Mouse (Mus musculus): Measurements from ENCODE around the gene Depdc5. TPM values are rescaled to one million over a fixed set of nuclear protein-coding genes. Genes with fewer than 3 reads are reported as not detected.
"Not testable (repeated sequence)": the region's sequence is repeated elsewhere in the genome, so short reads cannot be mapped to it uniquely, and the experiment has no call there.

The Depdc5 gene
- polyA plus RNA-seq, 2 experiments, result 18.2 to 26.6 TPM

DNA sequence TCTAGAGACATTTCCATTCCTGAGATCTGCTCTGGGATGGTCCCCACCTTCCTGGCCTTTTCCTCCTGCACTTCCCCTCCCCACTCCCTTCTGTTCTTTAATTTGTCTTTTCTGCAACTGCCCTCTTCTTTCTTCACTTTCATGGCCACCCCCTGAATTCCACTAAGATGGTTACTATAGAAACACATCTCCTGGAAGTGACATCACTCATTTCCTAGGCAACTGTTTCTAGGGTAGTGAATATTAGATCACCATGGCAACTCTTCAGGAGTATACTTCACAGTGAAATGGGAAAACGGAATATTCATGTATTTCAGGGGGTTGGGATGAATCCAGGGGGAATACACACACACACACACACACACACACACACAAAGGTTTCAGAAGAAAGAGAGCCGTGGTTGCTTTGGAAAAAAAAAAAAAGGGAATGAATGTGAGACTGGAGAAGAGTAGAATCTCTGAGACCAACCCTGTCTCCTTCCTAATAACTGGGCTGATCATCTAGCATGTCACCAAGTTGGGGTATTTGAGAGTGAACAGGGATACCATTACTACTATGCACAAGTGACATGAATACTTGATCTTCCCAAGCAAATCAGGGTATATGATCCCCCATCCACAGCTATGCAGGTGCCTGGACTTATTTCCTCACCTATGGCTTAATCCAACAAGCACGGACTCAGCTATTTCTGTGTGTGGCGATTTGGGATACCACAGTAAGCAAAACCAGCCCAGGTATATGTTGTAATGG is 167.1 kb downstream of the Depdc5 start:
- DNase-seq (ENCODE audit: low spot score) (peak; percentile 40), ATAC-seq (ENCODE audit: low FRiP score, low read depth) (peak; percentile 31; the same call in 1 of the 2 replicates)
- H3K4me3 ChIP-seq (replicated peaks; ENCODE audit: low read length), result no peak overlapping the region
- no peaks in the 10 kb centered on the region for H3K4me1 ChIP-seq (ENCODE audit: control insufficient read depth, insufficient read depth, low read length)
- H3K4me2 ChIP-seq (replicated peaks; ENCODE audit: low read depth, low read length, severe bottlenecking), result no peak overlapping the region
- H3K9me3 ChIP-seq (ENCODE audit: control insufficient read depth, low read length), result no peaks in the 10 kb centered on the region
- WGBS, result 66% methylated on average over 4 of the region's 4 CpGs
- TF ChIP-seq POLR2A (IDR thresholded peaks at IDR 0.05; ENCODE audit: borderline replicate concordance, extremely low read depth, insufficient read depth, insufficient read length), result no peak
- no peaks in the 10 kb centered on the region for H3K27me3 ChIP-seq (ENCODE audit: control insufficient read depth, insufficient read depth, low read length)
- no peak overlapping the region for H3K27ac ChIP-seq (replicated peaks; ENCODE audit: low read depth, low read length)
- no peak overlapping the region for H3K9ac ChIP-seq (ENCODE audit: low read depth, low read length, severe bottlenecking)
- H3K36me3 ChIP-seq (ENCODE audit: control insufficient read depth, insufficient read depth, low read length), result peaks cover 19% of the 10 kb centered on the region

GRCm38 (mm10) chr5:33032036-33032773 is 168.7 kb downstream of the Depdc5 start:
- H3K4me3 ChIP-seq (replicated peaks; ENCODE audit: low read length), result no peak overlapping the region
- H3K27me3 ChIP-seq (ENCODE audit: control insufficient read depth, insufficient read depth, low read length), result no peaks in the 10 kb centered on the region
- no peaks in the 10 kb centered on the region for H3K9me3 ChIP-seq (ENCODE audit: control insufficient read depth, low read length)
- no peaks in the 10 kb centered on the region for H3K4me1 ChIP-seq (ENCODE audit: control insufficient read depth, insufficient read depth, low read length)
- peaks cover 9% of the 10 kb centered on the region for H3K36me3 ChIP-seq (ENCODE audit: control insufficient read depth, insufficient read depth, low read length)
- no peak for DNase-seq (ENCODE audit: low spot score)
- no peak overlapping the region for H3K4me2 ChIP-seq (replicated peaks; ENCODE audit: low read depth, low read length, severe bottlenecking)
- no peak overlapping the region for H3K27ac ChIP-seq (replicated peaks; ENCODE audit: low read depth, low read length)
- H3K9ac ChIP-seq (ENCODE audit: low read depth, low read length, severe bottlenecking), result no peak overlapping the region
- ATAC-seq (ENCODE audit: low FRiP score, low read depth), result no peak
- 77% methylated on average over 10 of the region's 10 CpGs for WGBS
- TF ChIP-seq POLR2A (IDR thresholded peaks at IDR 0.05; ENCODE audit: borderline replicate concordance, extremely low read depth, insufficient read depth, insufficient read length), result no peak

DNA sequence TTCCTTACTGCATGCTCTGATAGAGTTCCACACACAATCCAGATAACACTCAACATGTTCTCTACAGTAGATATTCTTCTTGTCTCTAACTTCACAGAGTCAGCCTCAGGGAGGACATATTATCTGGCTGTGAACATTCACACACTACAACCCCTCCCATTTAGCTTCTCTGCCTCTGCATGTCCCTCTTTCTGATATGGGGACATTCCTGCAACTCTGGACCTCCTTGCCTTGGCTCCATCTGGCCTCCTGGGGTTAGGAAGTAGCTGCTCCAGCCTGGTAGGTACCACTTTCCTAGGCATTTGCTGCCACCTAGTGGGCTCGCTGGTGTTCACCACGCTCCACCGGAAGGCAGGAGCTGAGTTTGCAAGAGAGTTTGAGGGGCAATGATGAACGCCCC is 169.6 kb downstream of the Depdc5 start:
- ATAC-seq (ENCODE audit: low FRiP score, low read depth), result peak; percentile 77; the same call in 1 of the 2 replicates
- peak; percentile 26; the same call in 1 of the 2 replicates for TF ChIP-seq POLR2A (IDR thresholded peaks at IDR 0.05; ENCODE audit: borderline replicate concordance, extremely low read depth, insufficient read depth, insufficient read length)
- DNase-seq (ENCODE audit: low spot score), result peak; percentile 84
- no peak overlapping the region for H3K4me3 ChIP-seq (replicated peaks; ENCODE audit: low read length)
- no peak overlapping the region for H3K9ac ChIP-seq (ENCODE audit: low read depth, low read length, severe bottlenecking)
- H3K27me3 ChIP-seq (ENCODE audit: control insufficient read depth, insufficient read depth, low read length), result no peaks in the 10 kb centered on the region
- H3K36me3 ChIP-seq (ENCODE audit: control insufficient read depth, insufficient read depth, low read length), result peaks cover 6% of the 10 kb centered on the region
- no peaks in the 10 kb centered on the region for H3K4me1 ChIP-seq (ENCODE audit: control insufficient read depth, insufficient read depth, low read length)
- no peaks in the 10 kb centered on the region for H3K9me3 ChIP-seq (ENCODE audit: control insufficient read depth, low read length)
- no peak overlapping the region for H3K4me2 ChIP-seq (replicated peaks; ENCODE audit: low read depth, low read length, severe bottlenecking)
- WGBS, result 0% methylated on average over 4 of the region's 4 CpGs
- no peak overlapping the region for H3K27ac ChIP-seq (replicated peaks; ENCODE audit: low read depth, low read length)

GRCm38 (mm10) chr5:33033633-33034032 is 170.1 kb downstream of the Depdc5 start:
- DNase-seq (ENCODE audit: low spot score); H3K4me2 ChIP-seq (replicated peaks; ENCODE audit: low read depth, low read length, severe bottlenecking); H3K4me3 ChIP-seq (replicated peaks; ENCODE audit: low read length); H3K9me3 ChIP-seq (ENCODE audit: control insufficient read depth, low read length); H3K9ac ChIP-seq (ENCODE audit: low read depth, low read length, severe bottlenecking); ATAC-seq (ENCODE audit: low FRiP score, low read depth); H3K4me1 ChIP-seq (ENCODE audit: control insufficient read depth, insufficient read depth, low read length); H3K27me3 ChIP-seq (ENCODE audit: control insufficient read depth, insufficient read depth, low read length); H3K27ac ChIP-seq (replicated peaks; ENCODE audit: low read depth, low read length); H3K36me3 ChIP-seq (ENCODE audit: control insufficient read depth, insufficient read depth, low read length): not testable (repeated sequence)
- 39% methylated on average over 8 of the region's 8 CpGs for WGBS

DNA sequence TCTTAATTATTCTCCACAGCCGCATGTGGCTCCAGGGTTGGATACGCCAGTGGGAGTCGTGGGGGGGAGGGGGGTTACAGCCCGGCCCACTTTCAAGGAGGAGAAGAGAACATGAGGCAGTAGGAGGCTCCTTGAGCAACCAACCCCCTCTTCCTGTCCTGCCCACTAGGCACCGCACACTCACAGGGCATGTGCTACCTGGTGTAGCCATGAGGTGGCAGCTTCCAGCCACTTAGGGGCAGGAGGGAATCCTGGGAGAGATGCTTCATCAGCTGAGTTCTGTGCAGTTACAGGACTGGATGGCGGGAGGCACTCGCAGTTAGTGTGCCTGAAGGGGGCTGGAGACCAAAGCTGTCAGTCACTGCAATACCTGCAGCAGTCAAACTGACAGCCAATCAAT is 170.6 kb downstream of the Depdc5 start:
- no peaks in the 10 kb centered on the region for H3K9me3 ChIP-seq (ENCODE audit: control insufficient read depth, low read length)
- WGBS, result 21% methylated on average over 7 of the region's 7 CpGs
- no peak for DNase-seq (ENCODE audit: low spot score)
- no peak for ATAC-seq (ENCODE audit: low FRiP score, low read depth)
- no peak for TF ChIP-seq POLR2A (IDR thresholded peaks at IDR 0.05; ENCODE audit: borderline replicate concordance, extremely low read depth, insufficient read depth, insufficient read length)
- no peaks in the 10 kb centered on the region for H3K27me3 ChIP-seq (ENCODE audit: control insufficient read depth, insufficient read depth, low read length)
- no peak overlapping the region for H3K27ac ChIP-seq (replicated peaks; ENCODE audit: low read depth, low read length)
- H3K36me3 ChIP-seq (ENCODE audit: control insufficient read depth, insufficient read depth, low read length), result no peaks in the 10 kb centered on the region
- H3K4me3 ChIP-seq (replicated peaks; ENCODE audit: low read length), result no peak overlapping the region
- H3K9ac ChIP-seq (ENCODE audit: low read depth, low read length, severe bottlenecking), result no peak overlapping the region
- H3K4me2 ChIP-seq (replicated peaks; ENCODE audit: low read depth, low read length, severe bottlenecking), result no peak overlapping the region
- H3K4me1 ChIP-seq (ENCODE audit: control insufficient read depth, insufficient read depth, low read length), result no peaks in the 10 kb centered on the region

All from limb, embryonic 14.5 days (tissue).